Mouse (Mus musculus) layer of hippocampus, adult 2 months (tissue): ENCODE results near the gene Kcnh1. TPM values are rescaled to one million over a fixed set of nuclear protein-coding genes. Genes with fewer than 3 reads are reported as not detected.
A peak's percentile ranks its signal among the peaks of the same experiment; 100 is the strongest.

Experiments
- DNase-seq, 2 experiments: peaks; one replicate each; pipeline ENCODE4 v3.0.0; 2022; ENCODE audit warnings: low spot score in 2 of 2
- H3K27ac ChIP-seq: fragments of 200-600 bp; 2 replicates; pipeline ENCODE4 v1.8.1; 2022
- H3K4me3 ChIP-seq: fragments of 200-600 bp; 2 replicates; pipeline ENCODE4 v1.8.1; 2022; ENCODE audit warnings: mild to moderate bottlenecking
- CTCF ChIP-seq: fragments of 200-600 bp; conservative IDR thresholded peaks from 2 replicates; pipeline ENCODE4 v1.8.1; 2022; ENCODE audit warnings: antibody characterized with exemption, mild to moderate bottlenecking, moderate library complexity
- total RNA-seq, 2 experiments: library from RNA; stranded (reverse); gene quantifications; 2 replicates each; pipeline ENCODE4 v1.2.3; 2021

The Kcnh1 gene
- total RNA-seq, 2 experiments from 2014 or later: 36.8 to 37.2 TPM

DNA sequence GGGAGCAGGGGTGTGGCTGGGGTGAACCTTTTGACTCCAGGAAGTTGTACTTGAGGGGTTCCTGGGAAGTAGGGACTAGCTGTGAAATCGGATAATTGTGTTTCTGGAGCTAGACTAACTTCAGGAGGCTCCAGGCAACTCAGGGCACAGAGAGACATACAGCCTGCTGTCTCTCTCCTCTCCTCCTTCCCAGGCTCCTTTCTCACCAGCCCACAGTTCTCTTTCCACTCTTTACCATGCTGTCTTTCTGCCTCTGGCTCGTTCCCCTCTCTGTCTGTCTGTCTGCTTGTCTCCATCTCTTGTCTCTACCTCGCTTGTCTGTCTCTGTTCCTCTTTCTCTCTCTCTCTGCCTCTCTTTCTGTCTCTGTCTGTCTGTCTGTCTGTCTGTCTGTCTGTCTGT, 94.4 kb downstream of the Kcnh1 start:
- H3K27ac ChIP-seq: no peak overlapping the region
- TF ChIP-seq CTCF: no peak
- no peak overlapping the region for H3K4me3 ChIP-seq
- DNase-seq: no peak

GRCm38 (mm10) chr1:192288456-192288855, 97.9 kb downstream of the Kcnh1 start:
- no peak for TF ChIP-seq CTCF
- no peak for DNase-seq
- H3K4me3 ChIP-seq: no peak overlapping the region
- H3K27ac ChIP-seq: no peak overlapping the region

DNA sequence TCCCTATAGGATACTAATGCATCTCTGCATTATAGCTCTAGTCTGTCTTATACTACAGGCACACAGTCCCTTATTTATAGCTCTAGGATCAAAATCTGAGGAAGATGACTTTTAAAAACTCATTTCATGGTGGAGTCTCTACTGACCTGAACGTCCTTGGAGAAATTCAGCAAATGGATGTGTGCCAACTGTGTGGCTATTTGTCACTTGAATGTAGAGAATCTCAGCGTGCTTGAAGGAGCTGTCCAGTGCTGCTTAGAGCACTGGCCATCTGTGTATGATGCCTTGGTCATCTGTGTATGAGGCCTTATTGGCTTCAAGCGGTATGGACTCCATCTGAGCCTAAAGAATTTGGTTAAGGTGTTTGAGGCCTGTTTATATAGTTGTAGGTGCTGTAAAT, 100.7 kb downstream of the Kcnh1 start:
- Histone ChIP-seq H3K27ac (no peak overlapping the region), H3K4me3 (no peak overlapping the region)
- no peak for TF ChIP-seq CTCF
- DNase-seq: no peak

GRCm38 (mm10) chr1:192293391-192293790, 102.8 kb downstream of the Kcnh1 start:
- Histone ChIP-seq H3K27ac (no peak overlapping the region), H3K4me3 (no peak overlapping the region)
- TF ChIP-seq CTCF: no peak
- DNase-seq: no peak

GRCm38 (mm10) chr1:192293921-192294320, 103.3 kb downstream of the Kcnh1 start:
- DNase-seq: no peak
- H3K4me3 ChIP-seq: no peak overlapping the region
- TF ChIP-seq CTCF: no peak
- H3K27ac ChIP-seq: no peak overlapping the region

DNA sequence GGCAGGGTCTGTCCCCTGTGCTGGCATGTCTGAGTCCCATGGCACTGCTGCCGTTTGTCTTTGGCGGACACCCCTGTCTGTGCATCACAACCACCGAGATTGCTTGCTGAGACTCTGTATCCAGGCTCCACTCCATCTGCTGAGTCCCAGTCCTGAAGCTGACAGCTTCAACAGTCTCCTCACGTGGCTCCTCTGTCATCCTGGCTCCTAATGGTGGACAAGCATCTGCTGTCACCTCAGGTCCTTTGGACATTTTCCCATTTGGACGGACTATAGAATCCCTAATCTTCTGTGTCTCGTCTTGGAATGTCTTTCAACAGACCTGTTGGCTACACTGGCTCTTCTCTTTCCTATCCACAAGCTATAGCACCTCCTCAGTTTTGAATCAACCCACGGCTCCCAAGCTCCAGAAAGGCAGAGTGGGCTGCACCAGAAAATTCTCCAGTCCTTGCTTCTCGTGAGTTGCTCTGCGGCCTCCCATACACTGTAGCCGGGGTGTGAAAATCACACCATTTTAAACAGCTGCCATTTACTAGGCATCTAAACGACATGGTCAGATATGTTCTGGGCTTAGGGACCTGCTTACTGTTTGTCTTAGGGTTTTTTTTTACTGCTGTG, 104.8 kb downstream of the Kcnh1 start:
- no peak overlapping the region for H3K4me3 ChIP-seq
- no peak overlapping the region; the same call in 1 of the 2 replicates for H3K27ac ChIP-seq
- no peak for TF ChIP-seq CTCF
- no peak for DNase-seq

DNA sequence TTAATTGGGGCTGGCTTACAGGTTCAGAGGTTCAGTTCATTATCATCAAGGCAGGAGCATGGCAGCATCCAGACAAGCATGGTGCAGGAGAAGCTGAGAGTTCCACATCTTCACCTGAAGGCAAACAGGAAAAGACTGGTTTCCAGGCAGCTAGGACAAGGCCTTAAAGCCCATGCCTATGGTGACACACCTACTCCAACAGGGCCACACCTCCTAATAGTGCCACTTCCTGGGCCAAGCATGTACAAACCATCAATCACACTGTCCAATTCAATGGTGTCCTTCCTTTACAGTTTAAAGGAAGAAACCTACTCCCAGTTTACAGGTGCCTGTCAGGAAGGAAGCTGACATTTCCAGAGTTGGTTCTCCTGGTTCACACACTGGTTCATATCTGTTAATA, 105.3 kb downstream of the Kcnh1 start:
- TF ChIP-seq CTCF: no peak
- no peak for DNase-seq
- Histone ChIP-seq H3K27ac (peak overlapping the region; percentile 24; the same call in 1 of the 2 replicates), H3K4me3 (no peak overlapping the region)

DNA sequence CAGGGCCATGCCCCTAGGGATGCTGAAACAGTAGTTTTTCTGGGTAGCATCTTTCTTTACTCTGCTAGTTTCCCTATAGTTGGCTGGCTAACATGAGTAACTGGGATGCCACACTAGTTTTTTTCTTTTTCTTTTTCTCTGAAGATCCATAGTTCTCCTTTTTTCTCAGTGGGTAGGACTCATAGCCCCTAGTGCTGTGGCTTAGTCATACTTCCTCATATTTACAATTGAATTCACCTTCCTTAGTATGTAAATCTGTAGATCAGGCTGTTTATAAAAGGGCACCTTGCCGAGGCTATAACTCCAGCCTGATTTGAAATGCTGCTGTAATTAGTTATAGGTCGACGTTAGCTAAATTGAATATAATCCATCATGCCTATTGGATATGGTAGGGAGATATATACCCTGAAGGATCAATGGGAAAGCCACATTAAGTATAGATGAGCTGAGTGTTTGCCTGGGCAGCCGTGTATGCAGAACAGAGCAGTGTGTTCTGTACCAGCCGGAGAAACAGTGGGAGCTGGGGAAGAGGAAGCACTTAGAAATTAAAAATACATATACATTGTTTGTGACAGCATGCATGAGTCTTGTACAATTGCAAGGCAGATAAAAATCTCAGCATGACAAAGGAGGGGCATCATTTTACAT, 107.0 kb downstream of the Kcnh1 start:
- no peak for TF ChIP-seq CTCF
- H3K4me3 ChIP-seq: no peak overlapping the region
- no peak for DNase-seq
- H3K27ac ChIP-seq: no peak overlapping the region

DNA sequence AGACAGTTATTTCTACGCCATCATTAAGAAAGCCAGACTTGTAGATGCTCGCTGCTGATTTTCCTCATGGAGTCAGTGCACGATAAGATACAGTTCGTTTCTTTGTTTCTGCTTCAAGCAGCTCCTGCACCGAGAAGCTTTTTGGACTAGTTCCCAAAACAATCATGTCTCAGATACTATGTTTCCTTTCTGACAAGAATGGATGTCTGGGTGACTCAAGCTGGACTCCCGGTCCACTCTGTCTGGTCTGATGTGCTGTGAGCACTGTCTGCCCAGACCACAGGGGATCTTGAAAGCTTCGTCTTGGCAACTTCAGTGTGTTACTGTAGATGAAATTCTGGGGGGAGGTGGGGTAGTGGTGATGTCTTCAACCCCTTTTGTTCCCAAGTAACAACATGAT, 109.8 kb downstream of the Kcnh1 start:
- no peak for DNase-seq
- Histone ChIP-seq H3K27ac (peak overlapping the region; percentile 32; the same call in 1 of the 2 replicates), H3K4me3 (no peak overlapping the region)
- peak; percentile 20 for TF ChIP-seq CTCF

DNA sequence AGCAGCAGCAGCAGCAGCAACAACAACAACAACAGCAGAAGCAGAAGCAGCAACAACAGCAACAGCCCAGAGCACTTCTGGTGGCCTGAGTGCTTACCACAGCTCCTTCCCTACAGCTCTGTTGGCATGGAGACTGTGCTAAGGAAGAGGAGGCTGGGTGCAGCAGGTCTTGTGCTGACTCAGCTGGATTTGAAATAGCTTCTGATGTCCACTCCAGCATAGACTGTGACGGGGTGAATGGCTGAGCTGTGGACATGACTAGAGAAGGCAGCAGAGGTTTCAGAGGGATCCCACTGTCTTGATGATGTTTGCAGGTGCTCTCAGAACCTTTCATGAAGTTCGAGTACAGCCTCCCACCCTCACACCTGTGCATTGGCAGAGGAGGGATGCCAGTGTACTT, 113.0 kb downstream of the Kcnh1 start:
- Histone ChIP-seq H3K4me3 (no peak overlapping the region), H3K27ac (no peak overlapping the region)
- no peak for TF ChIP-seq CTCF
- no peak for DNase-seq

DNA sequence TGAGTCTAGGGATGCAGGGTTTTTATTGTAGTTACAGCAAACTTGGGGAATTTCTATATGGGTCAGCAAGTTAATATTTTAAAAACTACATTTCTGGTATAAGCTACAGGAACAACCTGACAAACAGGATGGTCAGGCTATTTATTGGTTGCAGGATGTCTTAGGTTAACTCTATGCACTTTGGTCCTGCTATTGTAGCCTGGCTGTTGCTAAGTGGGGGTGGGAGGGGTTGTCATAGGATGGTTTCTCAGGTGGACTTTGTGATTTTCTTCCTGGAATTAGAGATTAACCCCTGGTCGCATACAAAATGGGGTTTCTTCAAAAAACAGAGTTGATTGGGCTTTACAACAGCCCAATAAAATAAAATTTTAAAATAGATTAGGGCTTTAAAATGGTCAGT, 114.6 kb downstream of the Kcnh1 start:
- no peak for TF ChIP-seq CTCF
- Histone ChIP-seq H3K4me3 (no peak overlapping the region), H3K27ac (no peak overlapping the region)
- DNase-seq: no peak

DNA sequence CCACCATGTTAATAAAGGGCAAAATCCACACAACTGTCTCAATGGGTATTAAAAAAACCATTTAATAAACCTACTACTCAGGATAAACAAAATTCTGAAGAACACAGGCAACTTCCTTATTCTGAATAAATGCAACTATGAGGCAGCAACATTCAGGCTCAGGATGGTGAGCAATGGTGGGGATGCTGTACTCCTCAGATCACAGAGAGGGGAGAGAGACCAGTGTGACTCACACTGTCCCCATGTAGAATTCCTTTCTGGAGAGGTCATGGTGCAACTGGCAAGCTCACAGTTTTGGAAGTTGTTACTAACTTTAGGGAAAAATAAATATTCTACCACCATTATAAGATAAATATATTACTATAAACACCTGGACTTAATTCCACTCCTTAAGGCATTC, 116.5 kb downstream of the Kcnh1 start:
- no peak for TF ChIP-seq CTCF
- Histone ChIP-seq H3K4me3 (no peak overlapping the region), H3K27ac (no peak overlapping the region)
- DNase-seq: no peak

GRCm38 (mm10) chr1:192311298-192311697, 120.7 kb downstream of the Kcnh1 start:
- Histone ChIP-seq H3K27ac (no peak overlapping the region), H3K4me3 (no peak overlapping the region)
- DNase-seq: no peak
- TF ChIP-seq CTCF: no peak

DNA sequence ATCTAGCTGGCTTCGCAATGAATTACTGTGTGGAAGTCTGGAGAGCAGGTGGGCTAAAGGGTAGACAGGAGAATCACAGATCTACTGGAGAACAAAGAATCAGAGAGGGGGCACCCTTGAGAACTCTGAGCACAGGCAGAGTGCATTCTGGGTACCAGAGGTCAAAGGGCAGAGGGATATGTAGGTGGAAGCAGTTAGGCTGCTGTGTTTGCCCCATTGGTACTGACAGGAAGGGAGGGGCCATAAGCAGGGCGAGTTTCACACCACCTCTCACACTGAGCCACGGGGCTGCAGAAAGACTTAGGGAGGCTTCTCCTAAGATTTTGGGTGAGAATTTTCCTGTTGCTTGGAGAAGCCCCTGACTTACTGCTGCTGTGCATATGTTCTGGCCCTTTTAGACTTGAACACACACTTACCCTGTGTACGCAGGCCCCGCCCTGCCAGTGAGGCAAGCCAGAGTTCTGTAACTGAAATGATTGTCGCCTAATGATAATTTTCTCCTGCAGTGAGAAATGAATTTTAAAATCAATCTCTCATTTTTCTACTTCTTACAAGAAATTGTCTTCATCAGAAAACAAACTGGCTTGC, 121.4 kb downstream of the Kcnh1 start:
- no peak for TF ChIP-seq CTCF
- DNase-seq: no peak
- Histone ChIP-seq H3K4me3 (no peak overlapping the region), H3K27ac (peak overlapping the region; percentile 83)
